Mouse (Mus musculus) stomach, embryonic 14.5 days (tissue): ENCODE measurements around the gene Csnk2b. TPM values are rescaled to one million over a fixed set of nuclear protein-coding genes. Genes with fewer than 3 reads are reported as not detected.
A peak's percentile ranks its signal among the peaks of the same experiment; 100 is the strongest.

ENCODE experiments used
- ATAC-seq: fragments of 200-750 bp; cut with Nextera tagmentation; 2 replicates; pipeline ENCODE4 v1.8.0; 2017; ENCODE audit warnings: low read depth, moderate TSS enrichment; ENCODE audit not compliant: insufficient number of reproducible peaks, insufficient read depth, low FRiP score
- H3K27ac ChIP-seq: fragments of 300-500 bp; sonication (generic); 2 replicates; pipeline ENCODE4 v1.5.1; 2014; ENCODE audit warnings: mild to moderate bottlenecking, low read length, moderate library complexity, mixed read lengths
- H3K27me3 ChIP-seq: fragments of 300-500 bp; sonication (generic); 2 replicates; pipeline ENCODE4 v1.6.1; 2014; ENCODE audit warnings: low read length, control low read depth, mixed read lengths; ENCODE audit not compliant: control insufficient read depth, insufficient read depth
- H3K36me3 ChIP-seq: fragments of 300-500 bp; sonication (generic); 2 replicates; pipeline ENCODE4 v1.6.1; 2014; ENCODE audit warnings: mild to moderate bottlenecking, control low read depth, low read length, moderate library complexity, mixed read lengths; ENCODE audit not compliant: control insufficient read depth, insufficient read depth
- H3K4me1 ChIP-seq: fragments of 300-500 bp; sonication (generic); 2 replicates; pipeline ENCODE4 v1.6.1; 2014; ENCODE audit warnings: low read length, control low read depth, mixed read lengths; ENCODE audit not compliant: control insufficient read depth, insufficient read depth
- H3K4me2 ChIP-seq: fragments of 300-500 bp; sonication (generic); replicated peaks from 2 replicates; pipeline ENCODE4 v1.6.1; 2014; ENCODE audit warnings: low read depth, low read length, control low read depth
- H3K4me3 ChIP-seq: fragments of 300-500 bp; sonication (generic); 2 replicates; pipeline ENCODE4 v1.5.1; 2014; ENCODE audit warnings: low read depth, low read length, control low read depth
- H3K9ac ChIP-seq: fragments of 300-500 bp; sonication (generic); replicated peaks from 2 replicates; pipeline ENCODE4 v1.6.1; 2014; ENCODE audit warnings: low read depth, mild to moderate bottlenecking, control low read depth, low read length, moderate library complexity, mixed read lengths
- H3K9me3 ChIP-seq: fragments of 300-500 bp; sonication (generic); 2 replicates; pipeline ENCODE4 v1.6.1; 2016; ENCODE audit warnings: low read depth, low read length, control low read depth; ENCODE audit not compliant: control insufficient read depth
- WGBS: fragments of 180-500 bp; shearing (Covaris S2); extraction: QIAGEN DNeasy Blood & Tissue Kit; methylation state at CpG from one replicate; pipeline ENCODE4 v1.1.7; 2014; 5-methylcytosine and 5-hydroxymethylcytosine counted together
- polyA plus RNA-seq: library from polyadenylated mRNA; unstranded; fragments of >200 nt; fragmentation: Nextera tagmentation; extraction: Ambion mirVana; gene quantifications from 2 replicates; pipeline ENCODE4 v1.2.1, GENCODE M21; 2014

Csnk2b gene
- polyA plus RNA-seq, 1 experiment from 2014 or later: 269 TPM

- Histone ChIP-seq H3K9me3 (no peaks in the 10 kb centered on the region), H3K4me3 (no peak overlapping the region), H3K4me1 (no peaks in the 10 kb centered on the region), H3K4me2 (no peak overlapping the region), H3K36me3 (no peaks in the 10 kb centered on the region), H3K27ac (no peak overlapping the region), H3K9ac (no peak overlapping the region), H3K27me3 (no peaks in the 10 kb centered on the region)
- ATAC-seq: no peak
- WGBS: 81% methylated on average over 16 of the region's 16 CpGs
These were observed 38.8 kb downstream of the Csnk2b start for GRCm38 (mm10) chr17:35082841-35083576.

- Histone ChIP-seq H3K4me2 (no peak overlapping the region), H3K36me3 (no peaks in the 10 kb centered on the region), H3K9ac (no peak overlapping the region), H3K4me1 (0 out of 2 replicates have a peak, but pooled peaks cover 13% of the 10 kb centered on the region), H3K9me3 (no peaks in the 10 kb centered on the region), H3K4me3 (no peak overlapping the region), H3K27ac (no peak overlapping the region), H3K27me3 (no peaks in the 10 kb centered on the region)
- WGBS: 81% methylated on average over 4 of the region's 4 CpGs
- ATAC-seq: no peak
These were observed 41.1 kb downstream of the Csnk2b start for GRCm38 (mm10) chr17:35080710-35081109.

GRCm38 (mm10) chr17:35080248-35080647, 41.6 kb downstream of the Csnk2b start:
- Histone ChIP-seq H3K27me3 (no peaks in the 10 kb centered on the region), H3K4me3 (no peak overlapping the region), H3K4me2 (no peak overlapping the region), H3K36me3 (no peaks in the 10 kb centered on the region), H3K4me1 (0 out of 2 replicates have a peak, but pooled peaks cover 13% of the 10 kb centered on the region), H3K9ac (no peak overlapping the region), H3K27ac (no peak overlapping the region), H3K9me3 (no peaks in the 10 kb centered on the region)
- 46% methylated on average over 6 of the region's 6 CpGs for WGBS
- ATAC-seq: no peak

GRCm38 (mm10) chr17:35079778-35080177, 42.1 kb downstream of the Csnk2b start:
- Histone ChIP-seq H3K9me3 (no peaks in the 10 kb centered on the region), H3K27ac (no peak overlapping the region), H3K9ac (no peak overlapping the region), H3K27me3 (no peaks in the 10 kb centered on the region), H3K4me2 (no peak overlapping the region), H3K4me3 (no peak overlapping the region), H3K4me1 (0 out of 2 replicates have a peak, but pooled peaks cover 13% of the 10 kb centered on the region), H3K36me3 (no peaks in the 10 kb centered on the region)
- ATAC-seq: peak; percentile 38; the same call in 1 of the 2 replicates
- 56% methylated on average over 9 of the region's 9 CpGs for WGBS

- 8% methylated on average over 13 of the region's 14 CpGs for WGBS
- H3K4me3 ChIP-seq: peak within 1 kb of the TSS; percentile 14; the same call in 1 of the 2 replicates
- no peaks in the 10 kb centered on the region for H3K27me3 ChIP-seq
- H3K9ac ChIP-seq: 0 out of 2 replicates have a peak within 1 kb of the TSS, but pooled peaks have one; percentile 1
- H3K27ac ChIP-seq: peak within 1 kb of the TSS; percentile 30; the same call in 1 of the 2 replicates
- no peaks in the 10 kb centered on the region for H3K36me3 ChIP-seq
- 0 out of 2 replicates have a peak, but pooled peaks cover 13% of the 10 kb centered on the region for H3K4me1 ChIP-seq
- no peaks in the 10 kb centered on the region for H3K9me3 ChIP-seq
- H3K4me2 ChIP-seq: peak within 1 kb of the TSS; percentile 32
- ATAC-seq: 0 out of 2 replicates have a peak, but pooled peaks have one; percentile 46
These were observed 44.0 kb downstream of the Csnk2b start, which contains the start of gene Ly6g6d for GRCm38 (mm10) chr17:35077786-35078233. Ly6g6d (minus strand) TSS chr17:35078065.

GRCm38 (mm10) chr17:35077285-35077684, 44.6 kb downstream of the Csnk2b start:
- H3K4me1 ChIP-seq: 0 out of 2 replicates have a peak, but pooled peaks cover 13% of the 10 kb centered on the region
- H3K9me3 ChIP-seq: no peaks in the 10 kb centered on the region
- peak overlapping the region; percentile 30; the same call in 1 of the 2 replicates for H3K27ac ChIP-seq
- H3K9ac ChIP-seq: 0 out of 2 replicates have a peak overlapping the region, but pooled peaks have one; percentile 1
- no peak for ATAC-seq
- H3K4me2 ChIP-seq: peak overlapping the region; percentile 32
- peak overlapping the region; percentile 14; the same call in 1 of the 2 replicates for H3K4me3 ChIP-seq
- no peaks in the 10 kb centered on the region for H3K36me3 ChIP-seq
- 48% methylated on average over 2 of the region's 2 CpGs for WGBS
- no peaks in the 10 kb centered on the region for H3K27me3 ChIP-seq

- no peaks in the 10 kb centered on the region for H3K9me3 ChIP-seq
- no peaks in the 10 kb centered on the region for H3K27me3 ChIP-seq
- 0 out of 2 replicates have a peak within 1 kb of the TSS, but pooled peaks have one; percentile 1 for H3K9ac ChIP-seq
- 0 out of 2 replicates have a peak, but pooled peaks have one; percentile 17 for ATAC-seq
- H3K27ac ChIP-seq: peak within 1 kb of the TSS; percentile 30; the same call in 1 of the 2 replicates
- H3K4me3 ChIP-seq: peak within 1 kb of the TSS; percentile 14; the same call in 1 of the 2 replicates
- 0 out of 2 replicates have a peak, but pooled peaks cover 13% of the 10 kb centered on the region for H3K4me1 ChIP-seq
- peak within 1 kb of the TSS; percentile 32 for H3K4me2 ChIP-seq
- WGBS: 29% methylated on average over 10 of the region's 10 CpGs
- no peaks in the 10 kb centered on the region for H3K36me3 ChIP-seq
These were observed 45.2 kb downstream of the Csnk2b start, which contains the start of gene Ly6g6e for GRCm38 (mm10) chr17:35076507-35077176. Ly6g6e (plus strand) TSS chr17:35076902.

GRCm38 (mm10) chr17:35074097-35074496, 47.8 kb downstream of the Csnk2b start:
- Histone ChIP-seq H3K4me1 (0 out of 2 replicates have a peak, but pooled peaks cover 16% of the 10 kb centered on the region), H3K36me3 (no peaks in the 10 kb centered on the region), H3K9ac (no peak overlapping the region), H3K27ac (no peak overlapping the region), H3K9me3 (no peaks in the 10 kb centered on the region), H3K4me2 (no peak overlapping the region), H3K27me3 (no peaks in the 10 kb centered on the region), H3K4me3 (no peak overlapping the region)
- no peak for ATAC-seq
- 49% methylated on average over 17 of the region's 17 CpGs for WGBS
